Mouse (Mus musculus): ENCODE measurements around the gene Tha1. TPM values are rescaled to one million over a fixed set of nuclear protein-coding genes. Genes with fewer than 3 reads are reported as not detected.
A peak's percentile ranks its signal among the peaks of the same experiment; 100 is the strongest.

Tha1 gene
- polyA plus RNA-seq, 1 experiment from 2014 or later, result 6.6 TPM

GRCm38 (mm10) chr11:117871376-117871775 lies 1.9 kb downstream of the Tha1 start:
- 58% methylated on average over 5 of the region's 5 CpGs for WGBS (ENCODE audit: insufficient replicate concordance)

GRCm38 (mm10) chr11:117870688-117871365 lies 2.5 kb downstream of the Tha1 start:
- H3K27ac ChIP-seq (ENCODE audit: low read depth), result no peak overlapping the region
- no peak overlapping the region for H3K4me3 ChIP-seq (ENCODE audit: low read depth, low read length)
- peak; percentile 80 for DNase-seq
- H3K4me2 ChIP-seq (ENCODE audit: low read depth, low read length), result no peak overlapping the region
- 43% methylated on average over 12 of the region's 12 CpGs for WGBS (ENCODE audit: insufficient replicate concordance)
- peaks cover 29% of the 10 kb centered on the region for H3K4me1 ChIP-seq (ENCODE audit: insufficient read depth)
- no peak overlapping the region for H3K9ac ChIP-seq (replicated peaks)
- H3K27me3 ChIP-seq (ENCODE audit: insufficient read depth, low read length), result no peaks in the 10 kb centered on the region
- H3K36me3 ChIP-seq (replicated peaks; ENCODE audit: insufficient read depth, low read length), result no peaks in the 10 kb centered on the region
- H3K9me3 ChIP-seq (ENCODE audit: low read length), result no peaks in the 10 kb centered on the region
- peak; percentile 23; the same call in 1 of the 2 replicates for ATAC-seq
- TF ChIP-seq CTCF (IDR thresholded peaks at IDR 0.05; ENCODE audit: low read depth), result peak; percentile 99
- TF ChIP-seq EP300 (IDR thresholded peaks at IDR 0.05; ENCODE audit: low read depth), result no peak

More at GRCm38 (mm10) chr11:117871376-117871775, 1.9 kb downstream of the Tha1 start:
- peaks cover 30% of the 10 kb centered on the region for H3K4me1 ChIP-seq (ENCODE audit: insufficient read depth)
- H3K9ac ChIP-seq (replicated peaks), result no peak overlapping the region
- no peaks in the 10 kb centered on the region for H3K27me3 ChIP-seq (ENCODE audit: insufficient read depth, low read length)
- H3K4me3 ChIP-seq (ENCODE audit: low read depth, low read length), result no peak overlapping the region
- H3K36me3 ChIP-seq (replicated peaks; ENCODE audit: insufficient read depth, low read length), result no peaks in the 10 kb centered on the region
- ATAC-seq, result no peak
- TF ChIP-seq EP300 (IDR thresholded peaks at IDR 0.05; ENCODE audit: low read depth), result no peak
- no peak for TF ChIP-seq CTCF (IDR thresholded peaks at IDR 0.05; ENCODE audit: low read depth)
- H3K27ac ChIP-seq (ENCODE audit: low read depth), result no peak overlapping the region
- no peak for DNase-seq
- no peak overlapping the region for H3K4me2 ChIP-seq (ENCODE audit: low read depth, low read length)
- H3K9me3 ChIP-seq (ENCODE audit: low read length), result no peaks in the 10 kb centered on the region

DNA sequence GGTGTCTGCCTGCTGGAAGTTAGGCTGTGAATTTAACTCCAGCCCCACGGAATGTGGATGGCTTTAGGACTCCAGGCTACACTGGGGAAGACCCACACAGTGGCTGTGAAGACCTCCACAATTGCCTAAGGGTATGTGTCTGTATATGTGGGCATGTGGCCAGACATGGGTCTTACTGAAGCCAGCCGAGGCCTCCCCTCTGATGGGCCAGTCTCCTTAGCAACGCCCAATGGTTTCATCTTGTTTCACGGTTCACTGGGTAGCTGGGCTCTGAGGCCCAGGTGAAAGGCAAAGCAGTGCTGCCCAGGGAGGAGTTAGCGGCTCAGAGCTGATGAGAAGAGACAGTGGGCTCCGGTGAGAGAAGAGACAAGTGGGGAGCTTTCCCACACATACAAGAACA lies 7.3 kb downstream of the Tha1 start:
- no peak overlapping the region for H3K4me2 ChIP-seq (ENCODE audit: low read depth, low read length)
- H3K4me1 ChIP-seq (ENCODE audit: insufficient read depth), result peaks cover 8% of the 10 kb centered on the region
- ATAC-seq, result no peak
- 62% methylated on average over 6 of the region's 6 CpGs for WGBS (ENCODE audit: insufficient replicate concordance)
- H3K27me3 ChIP-seq (ENCODE audit: insufficient read depth, low read length), result peaks cover 17% of the 10 kb centered on the region
- H3K27ac ChIP-seq (ENCODE audit: low read depth), result no peak overlapping the region
- no peak overlapping the region; the same call in 1 of the 2 replicates for H3K9ac ChIP-seq (replicated peaks)
- H3K9me3 ChIP-seq (ENCODE audit: low read length), result no peaks in the 10 kb centered on the region
- no peak for TF ChIP-seq CTCF (IDR thresholded peaks at IDR 0.05; ENCODE audit: low read depth)
- H3K4me3 ChIP-seq (ENCODE audit: low read depth, low read length), result no peak overlapping the region
- DNase-seq, result no peak
- H3K36me3 ChIP-seq (replicated peaks; ENCODE audit: insufficient read depth, low read length), result no peaks in the 10 kb centered on the region

DNA sequence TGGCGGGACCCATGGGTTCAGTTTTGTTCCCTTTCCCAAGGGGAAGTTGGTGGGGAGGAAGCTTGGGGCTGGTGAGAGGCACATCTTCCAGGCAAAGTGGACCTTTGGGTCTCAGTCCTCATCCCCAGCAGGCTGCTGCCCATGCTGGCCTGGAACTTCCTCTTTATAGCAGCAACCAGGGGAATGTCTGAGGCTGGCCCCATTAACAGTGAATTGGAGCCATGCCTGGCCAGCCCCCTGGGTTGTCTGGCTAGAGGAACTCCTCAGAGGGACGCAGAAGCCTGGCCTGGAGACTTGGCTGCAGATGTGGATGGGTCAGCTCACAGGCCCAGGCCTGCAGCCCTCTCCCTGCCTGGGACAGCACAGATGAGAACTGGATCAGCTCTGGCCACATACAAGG lies 8.5 kb downstream of the Tha1 start:
- Histone ChIP-seq H3K36me3 (replicated peaks; ENCODE audit: insufficient read depth, low read length) (no peaks in the 10 kb centered on the region), H3K4me1 (ENCODE audit: insufficient read depth) (peaks cover 6% of the 10 kb centered on the region), H3K4me2 (ENCODE audit: low read depth, low read length) (no peak overlapping the region), H3K4me3 (ENCODE audit: low read depth, low read length) (no peak overlapping the region), H3K27me3 (ENCODE audit: insufficient read depth, low read length) (peaks cover 29% of the 10 kb centered on the region), H3K27ac (ENCODE audit: low read depth) (no peak overlapping the region), H3K9ac (replicated peaks) (no peak overlapping the region), H3K9me3 (ENCODE audit: low read length) (no peaks in the 10 kb centered on the region)
- TF ChIP-seq EP300 (IDR thresholded peaks at IDR 0.05; ENCODE audit: low read depth) (no peak), CTCF (IDR thresholded peaks at IDR 0.05; ENCODE audit: low read depth) (no peak)
- WGBS (ENCODE audit: insufficient replicate concordance), result 39% methylated on average over 2 of the region's 2 CpGs
- DNase-seq, result no peak
- no peak; the same call in 1 of the 2 replicates for ATAC-seq

DNA sequence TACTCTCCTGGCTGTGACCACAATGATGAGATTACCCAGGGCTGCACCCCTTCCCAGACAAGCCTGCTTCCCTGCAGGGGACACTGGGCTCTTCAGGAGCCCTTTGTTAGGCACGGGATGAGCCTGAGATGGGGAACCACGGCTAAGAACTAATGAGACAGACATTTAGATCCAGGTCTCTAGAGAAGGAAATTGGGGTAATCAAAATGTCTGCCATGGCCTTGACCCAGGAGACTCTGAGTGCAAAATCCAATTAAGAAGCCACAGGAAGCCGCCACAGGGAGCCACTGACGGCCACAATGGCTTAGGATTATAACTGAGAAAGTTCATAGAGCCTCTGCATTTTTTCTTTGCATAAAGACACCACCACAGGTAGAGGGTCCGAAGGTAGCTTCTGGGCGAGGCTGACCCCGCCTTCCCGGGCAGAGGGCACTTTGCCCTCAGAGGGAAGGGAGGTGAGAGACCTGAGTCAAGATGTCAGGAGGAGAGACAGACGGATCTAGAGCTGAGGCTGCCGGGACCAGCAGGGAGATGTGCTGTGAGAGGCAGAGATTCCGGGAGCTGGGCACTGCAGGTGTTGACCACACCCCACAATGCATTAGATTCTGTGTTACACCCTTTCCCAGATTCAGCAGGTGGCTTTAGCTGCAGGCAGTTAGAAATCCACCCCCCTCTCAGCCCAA lies 10.0 kb downstream of the Tha1 start:
- DNase-seq (no peak), ATAC-seq (no peak)
- Histone ChIP-seq H3K36me3 (replicated peaks; ENCODE audit: insufficient read depth, low read length) (no peaks in the 10 kb centered on the region), H3K9me3 (ENCODE audit: low read length) (no peaks in the 10 kb centered on the region), H3K27me3 (ENCODE audit: insufficient read depth, low read length) (peaks cover 32% of the 10 kb centered on the region), H3K4me3 (ENCODE audit: low read depth, low read length) (no peak overlapping the region), H3K4me2 (ENCODE audit: low read depth, low read length) (no peak overlapping the region), H3K9ac (replicated peaks) (no peak overlapping the region), H3K4me1 (ENCODE audit: insufficient read depth) (peaks cover 6% of the 10 kb centered on the region), H3K27ac (ENCODE audit: low read depth) (no peak overlapping the region)
- 46% methylated on average over 11 of the region's 11 CpGs for WGBS (ENCODE audit: insufficient replicate concordance)
- no peak for TF ChIP-seq CTCF (IDR thresholded peaks at IDR 0.05; ENCODE audit: low read depth)
- TF ChIP-seq EP300 (IDR thresholded peaks at IDR 0.05; ENCODE audit: low read depth), result no peak

GRCm38 (mm10) chr11:117860601-117861000 lies 12.7 kb downstream of the Tha1 start, which contains the start of gene Tmem235:
Gene Tmem235, plus strand, starts transcription at chr11:117860752.
- Histone ChIP-seq H3K9me3 (ENCODE audit: low read length) (no peaks in the 10 kb centered on the region), H3K27me3 (ENCODE audit: insufficient read depth, low read length) (peaks cover 32% of the 10 kb centered on the region), H3K4me3 (ENCODE audit: low read depth, low read length) (no peak within 1 kb of the TSS), H3K36me3 (replicated peaks; ENCODE audit: insufficient read depth, low read length) (peaks cover 19% of the 10 kb centered on the region), H3K27ac (ENCODE audit: low read depth) (no peak within 1 kb of the TSS), H3K9ac (replicated peaks) (no peak within 1 kb of the TSS), H3K4me1 (ENCODE audit: insufficient read depth) (peaks cover 3% of the 10 kb centered on the region), H3K4me2 (ENCODE audit: low read depth, low read length) (no peak within 1 kb of the TSS)
- WGBS (ENCODE audit: insufficient replicate concordance), result 6% methylated on average over 23 of the region's 23 CpGs
- TF ChIP-seq CTCF (IDR thresholded peaks at IDR 0.05; ENCODE audit: low read depth) (no peak), EP300 (IDR thresholded peaks at IDR 0.05; ENCODE audit: low read depth) (no peak)
- DNase-seq (no peak), ATAC-seq (no peak)

Data from liver, postnatal 0 days (tissue).